Comparison of ENCODE assay signal across 12 mouse cellular contexts in the genomic region with DNA sequence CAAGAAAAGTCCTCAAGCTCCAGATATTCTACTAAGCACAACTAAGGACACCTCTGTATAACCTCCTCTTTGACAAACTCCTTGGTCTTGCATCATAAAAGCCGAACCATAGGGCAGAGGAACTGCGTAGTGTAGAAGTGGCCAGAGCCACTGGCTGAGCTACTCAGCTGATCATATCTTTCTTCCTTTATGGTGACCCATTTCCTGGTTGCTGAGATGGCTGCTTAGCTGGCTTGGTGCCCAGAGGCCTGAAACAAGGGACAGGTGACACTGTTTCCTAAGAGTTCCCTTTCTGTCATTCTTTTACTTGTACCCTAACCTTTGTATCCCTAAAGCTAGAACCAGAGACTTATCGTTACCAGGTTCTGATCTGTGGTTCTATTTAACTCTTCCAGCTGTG. TPM values are rescaled to one million over a fixed set of nuclear protein-coding genes. Genes with fewer than 3 reads are reported as not detected.
DNase-seq lines count a peak whose midpoint lies in the region; ATAC-seq lines count a peak whose summit lies in the region.
"Had no signal": no experiment of that assay in that cellular context is flagged by ENCODE, and none has a peak within 500 bp of the region (broad histone marks: within the 10 kb centered on the region; RNA-seq: fewer than 3 reads in every experiment).

No protein-coding gene starts in this region.

- no peak overlapping the region for H3K4me2 ChIP-seq in kidney, embryonic 16.5 days (replicated peaks; ENCODE audit: low read depth, low read length)
- H3K4me2 ChIP-seq: embryonic facial prominence, embryonic 15.5 days; liver, embryonic 13.5 days had no signal

- H3K36me3 ChIP-seq in kidney, embryonic 16.5 days (ENCODE audit: insufficient read depth, low read length) = peaks cover 27% of the 10 kb centered on the region

- H3K9ac ChIP-seq in kidney, embryonic 16.5 days (replicated peaks; ENCODE audit: low read length) = no peak overlapping the region
- H3K9ac ChIP-seq: embryonic facial prominence, embryonic 15.5 days; liver, embryonic 13.5 days had no signal

- DNase-seq in heart, adult 18-20 months = peak; percentile 30 to 33
- DNase-seq in heart, postnatal 10 days = no peak
- peak; percentile 64 for DNase-seq in lung, postnatal 36 days
- no peak for DNase-seq in layer of hippocampus, adult 18-20 months (ENCODE audit: low spot score in 2 of 2)
- DNase-seq in left cerebral cortex, postnatal 25 days (ENCODE audit: low spot score in 2 of 2) = no peak
- no peak for DNase-seq in frontal cortex, postnatal 36 days (ENCODE audit: low spot score in 2 of 2)
- DNase-seq: cerebellum, adult 11-12 months; liver, embryonic 13.5 days had no signal

- H3K9me3 ChIP-seq in kidney, embryonic 16.5 days (ENCODE audit: low read length) = no peaks in the 10 kb centered on the region
- H3K9me3 ChIP-seq: embryonic facial prominence, embryonic 15.5 days; liver, embryonic 13.5 days had no signal

- peak overlapping the region; percentile 76 for H3K27ac ChIP-seq in kidney, embryonic 16.5 days (ENCODE audit: low read length)
- H3K27ac ChIP-seq: embryonic facial prominence, embryonic 15.5 days; liver, embryonic 13.5 days had no signal

- no peak overlapping the region for H3K4me3 ChIP-seq in kidney, embryonic 16.5 days (ENCODE audit: low read length)
- H3K4me3 ChIP-seq: embryonic facial prominence, embryonic 15.5 days; liver, embryonic 13.5 days had no signal

- 53% methylated on average over 3 of the region's 3 CpGs for WGBS in kidney, embryonic 16.5 days

- H3K27me3 ChIP-seq in kidney, embryonic 16.5 days (ENCODE audit: insufficient read depth, low read length) = no peaks in the 10 kb centered on the region
- H3K27me3 ChIP-seq: CH12.LX had no signal

- peak; percentile 75 for ATAC-seq in common myeloid progenitor, adult 5-6 weeks (replicated peaks; ENCODE audit: low read depth, poor library complexity, severe bottlenecking)
- 0 out of 2 replicates have a peak, but pooled peaks have one; percentile 17 for ATAC-seq in kidney, embryonic 16.5 days (ENCODE audit: low FRiP score, low TSS enrichment)

- peaks cover 76% of the 10 kb centered on the region for H3K4me1 ChIP-seq in kidney, embryonic 16.5 days (ENCODE audit: insufficient read depth, low read length)

- intact Hi-C loops in heart, postnatal 10 days (cut with DNase I) = no loop called here
- intact Hi-C loops in left cerebral cortex, postnatal 25 days (cut with DNase I) = no loop called here

RNA-seq across cellular contexts. Expression of gene Fzd4, which starts 7.2 kb away (rescaled TPM):
- total RNA-seq in heart, adult 18-20 months (2021) = 10 to 100 TPM; 32.2 to 34.5 TPM
- total RNA-seq in heart, postnatal 10 days (2021) = 10 to 100 TPM; 46.3 to 49.3 TPM
- 0.50 and 0.58 TPM in 2 replicates for total RNA-seq in common myeloid progenitor, adult 5-6 weeks (2017)
- 28.1 and 31.0 TPM in 2 replicates for polyA plus RNA-seq in kidney, embryonic 16.5 days (2015; fragmentation: Nextera tagmentation; extraction: Ambion mirVana)
- 1 to 10 TPM; 6.1 to 7.6 TPM for total RNA-seq in layer of hippocampus, adult 18-20 months (2021)
- 1 to 10 TPM; 6.3 to 6.9 TPM for total RNA-seq in left cerebral cortex, postnatal 25 days (2021)

RNA-seq across cellular contexts. Expression of gene Tmem135, which starts 7.3 kb away (rescaled TPM):
- total RNA-seq in heart, adult 18-20 months (2021) = 10 to 100 TPM; 34.9 to 39.4 TPM
- total RNA-seq in heart, postnatal 10 days (2021) = 10 to 100 TPM; 54.0 to 60.8 TPM
- 20.3 and 22.3 TPM in 2 replicates for total RNA-seq in common myeloid progenitor, adult 5-6 weeks (2017)
- polyA plus RNA-seq in kidney, embryonic 16.5 days (2015; fragmentation: Nextera tagmentation; extraction: Ambion mirVana) = 37.6 and 39.9 TPM in 2 replicates
- total RNA-seq in layer of hippocampus, adult 18-20 months (2021) = 10 to 100 TPM; 62.7 to 70.0 TPM
- total RNA-seq in left cerebral cortex, postnatal 25 days (2021) = 10 to 100 TPM; 65.1 to 73.9 TPM

Comparison
In these comparisons a context has a peak if more than half of its experiments do, and no peak if none do; other contexts are left out.
1. DNase-seq: peak in heart, adult 18-20 months (2 of 2) and lung, postnatal 36 days (single experiment); none in heart, postnatal 10 days (0 of 2), layer of hippocampus, adult 18-20 months (0 of 2), left cerebral cortex, postnatal 25 days (0 of 2) and frontal cortex, postnatal 36 days (0 of 2).